Mouse (Mus musculus): ENCODE data around the gene Pgf. TPM values are rescaled to one million over a fixed set of nuclear protein-coding genes. Genes with fewer than 3 reads are reported as not detected.

The Pgf gene
- polyA plus RNA-seq, 2 experiments = 0.08 to 0.32 TPM

DNA sequence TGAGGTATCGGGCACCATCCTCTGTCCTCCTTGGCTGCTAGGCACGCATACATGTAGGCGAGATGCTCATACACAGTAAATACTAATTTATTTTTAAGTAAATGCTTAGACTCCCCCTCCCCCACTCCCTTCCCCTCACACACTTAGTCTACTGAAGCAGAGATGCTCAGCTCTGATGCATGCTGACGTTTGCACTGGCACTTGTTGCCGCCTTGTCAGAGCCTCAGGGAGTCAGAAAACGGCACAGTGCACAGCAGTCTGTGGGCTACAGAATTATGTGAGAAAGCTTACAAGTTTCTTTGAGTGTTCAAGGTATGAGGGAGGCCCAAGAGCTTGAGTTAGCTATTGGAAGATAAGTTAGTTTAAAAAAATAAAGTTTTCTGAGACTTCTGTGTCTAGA is 46.2 kb downstream of the Pgf start:
- TF ChIP-seq EP300 (IDR thresholded peaks at IDR 0.05; ENCODE audit: low read depth) (no peak), CTCF (IDR thresholded peaks at IDR 0.05; ENCODE audit: low read depth) (no peak)
- DNase-seq (ENCODE audit: low read depth in 3 of 3, low spot score in 3 of 3) = no peak
- Histone ChIP-seq H3K27ac (no peak overlapping the region), H3K27me3 (ENCODE audit: control insufficient read depth, insufficient read depth, low read length) (no peaks in the 10 kb centered on the region), H3K9ac (replicated peaks) (no peak overlapping the region), H3K4me2 (ENCODE audit: low read depth) (no peak overlapping the region), H3K36me3 (replicated peaks; ENCODE audit: control insufficient read depth, insufficient read depth, low read depth) (peaks cover 77% of the 10 kb centered on the region), H3K4me3 (ENCODE audit: insufficient read depth in 1 of 2, low read depth in 2 of 2, low read length in 2 of 2) (no peak overlapping the region), H3K9me3 (ENCODE audit: control insufficient read depth, low read length) (no peaks in the 10 kb centered on the region), H3K4me1 (replicated peaks; ENCODE audit: control insufficient read depth in 2 of 2, insufficient read depth in 2 of 2, low read length in 1 of 2) (no peaks in the 10 kb centered on the region; a peak in 1 of 4 replicates)
- no peak for ATAC-seq (ENCODE audit: insufficient read depth)
- WGBS (ENCODE audit: insufficient replicate concordance) = 79% methylated on average over 6 of the region's 6 CpGs

DNA sequence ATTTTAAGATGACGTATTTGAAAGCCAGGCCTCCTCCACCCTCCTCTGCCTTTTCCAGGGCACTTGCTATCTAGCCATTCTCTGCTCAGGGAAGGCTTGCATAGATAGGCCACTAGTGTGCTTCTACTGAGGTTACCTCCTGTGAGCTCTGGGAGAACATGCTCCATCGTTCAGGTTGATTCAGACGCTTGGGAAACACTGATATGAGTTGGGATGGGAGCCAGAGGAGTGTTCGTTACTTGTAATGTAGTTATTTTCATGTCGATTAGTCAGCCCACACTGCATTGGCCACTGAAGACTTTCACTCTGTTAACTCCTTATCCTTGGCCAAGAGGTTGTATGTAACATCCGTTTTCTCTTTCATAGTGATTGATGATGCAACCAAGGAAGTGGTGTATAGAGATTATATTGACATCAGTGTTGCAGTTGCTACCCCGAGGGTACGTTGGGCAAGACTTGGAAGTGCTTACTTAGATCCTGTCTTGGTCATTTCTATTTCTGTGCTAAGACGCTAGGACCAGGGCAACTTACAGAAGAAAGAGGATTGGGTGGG is 48.1 kb downstream of the Pgf start:
- DNase-seq (ENCODE audit: low read depth in 3 of 3, low spot score in 3 of 3) (no peak), ATAC-seq (ENCODE audit: insufficient read depth) (no peak)
- TF ChIP-seq CTCF (IDR thresholded peaks at IDR 0.05; ENCODE audit: low read depth) (no peak), EP300 (IDR thresholded peaks at IDR 0.05; ENCODE audit: low read depth) (no peak)
- H3K27me3 ChIP-seq (ENCODE audit: control insufficient read depth, insufficient read depth, low read length) = no peaks in the 10 kb centered on the region
- no peaks in the 10 kb centered on the region for H3K9me3 ChIP-seq (ENCODE audit: control insufficient read depth, low read length)
- H3K27ac ChIP-seq = no peak overlapping the region
- H3K4me2 ChIP-seq (ENCODE audit: low read depth) = no peak overlapping the region
- no peak overlapping the region for H3K4me3 ChIP-seq (ENCODE audit: insufficient read depth in 1 of 2, low read depth in 2 of 2, low read length in 2 of 2)
- peaks cover 82% of the 10 kb centered on the region for H3K36me3 ChIP-seq (replicated peaks; ENCODE audit: control insufficient read depth, insufficient read depth, low read depth)
- WGBS (ENCODE audit: insufficient replicate concordance) = 84% methylated on average over 9 of the region's 9 CpGs
- H3K4me1 ChIP-seq (replicated peaks; ENCODE audit: control insufficient read depth in 2 of 2, insufficient read depth in 2 of 2, low read length in 1 of 2) = no peaks in the 10 kb centered on the region; a peak in 1 of 4 replicates
- H3K9ac ChIP-seq (replicated peaks) = no peak overlapping the region

DNA sequence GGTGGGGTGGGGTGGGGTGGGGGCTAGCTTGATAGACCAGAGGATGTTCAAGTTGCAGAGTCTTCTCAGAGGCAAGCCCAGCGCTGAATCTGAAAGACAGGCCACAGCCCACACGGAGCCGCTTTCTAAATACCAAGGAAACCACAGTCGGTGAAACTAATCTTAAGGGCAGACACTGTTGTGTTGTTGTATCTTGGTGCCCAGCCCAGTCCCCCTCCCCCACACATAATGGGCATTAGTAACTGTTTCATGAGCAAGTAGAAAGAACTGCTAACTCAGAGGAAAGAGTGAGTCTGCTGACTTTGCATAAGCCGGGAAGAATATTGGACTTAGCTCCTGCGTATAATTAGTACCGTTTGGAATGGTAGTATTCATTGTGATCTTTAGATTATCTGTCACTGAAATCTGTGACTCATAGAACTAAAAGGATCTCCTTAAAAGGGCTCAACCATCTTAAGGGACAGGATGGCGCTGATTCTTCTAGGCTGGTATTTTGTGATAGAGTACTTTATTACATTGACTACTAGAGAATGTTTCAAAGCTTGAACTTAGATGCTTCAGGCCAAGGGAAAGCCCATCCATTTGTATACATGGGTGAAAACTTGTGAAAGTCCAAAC is 50.5 kb downstream of the Pgf start:
- DNase-seq (ENCODE audit: low read depth in 3 of 3, low spot score in 3 of 3) = no peak
- Histone ChIP-seq H3K4me3 (ENCODE audit: insufficient read depth in 1 of 2, low read depth in 2 of 2, low read length in 2 of 2) (no peak overlapping the region), H3K27ac (no peak overlapping the region), H3K9me3 (ENCODE audit: control insufficient read depth, low read length) (no peaks in the 10 kb centered on the region), H3K9ac (replicated peaks) (no peak overlapping the region), H3K4me1 (replicated peaks; ENCODE audit: control insufficient read depth in 2 of 2, insufficient read depth in 2 of 2, low read length in 1 of 2) (no peaks in the 10 kb centered on the region; a peak in 1 of 4 replicates), H3K36me3 (replicated peaks; ENCODE audit: control insufficient read depth, insufficient read depth, low read depth) (peaks cover 88% of the 10 kb centered on the region), H3K4me2 (ENCODE audit: low read depth) (no peak overlapping the region), H3K27me3 (ENCODE audit: control insufficient read depth, insufficient read depth, low read length) (no peaks in the 10 kb centered on the region)
- ATAC-seq (ENCODE audit: insufficient read depth) = no peak
- TF ChIP-seq CTCF (IDR thresholded peaks at IDR 0.05; ENCODE audit: low read depth) = no peak
- TF ChIP-seq EP300 (IDR thresholded peaks at IDR 0.05; ENCODE audit: low read depth) = no peak
- 69% methylated on average over 8 of the region's 8 CpGs for WGBS (ENCODE audit: insufficient replicate concordance)

DNA sequence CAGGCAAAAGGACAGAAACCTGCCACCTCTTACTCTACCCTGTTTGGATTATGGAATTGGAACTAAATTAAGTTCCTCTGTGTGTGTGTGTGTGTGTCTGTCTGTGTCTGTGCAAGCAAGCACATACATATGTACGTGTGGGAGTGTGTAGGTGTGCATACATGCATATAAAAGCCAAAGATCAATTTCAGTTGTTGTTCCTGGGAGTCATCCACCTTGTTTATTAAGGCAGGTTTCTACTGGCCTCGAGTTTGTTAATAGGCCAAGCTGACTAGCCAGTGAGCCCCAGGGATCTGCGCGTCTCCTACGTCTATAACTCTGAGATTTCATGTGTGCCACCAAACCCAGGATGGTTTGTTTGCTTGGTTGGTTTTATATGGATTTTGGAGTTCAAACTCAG is 52.8 kb downstream of the Pgf start:
- no peak overlapping the region for H3K9ac ChIP-seq (replicated peaks)
- ATAC-seq (ENCODE audit: insufficient read depth) = no peak
- no peaks in the 10 kb centered on the region for H3K27me3 ChIP-seq (ENCODE audit: control insufficient read depth, insufficient read depth, low read length)
- no peak overlapping the region for H3K4me3 ChIP-seq (ENCODE audit: insufficient read depth in 1 of 2, low read depth in 2 of 2, low read length in 2 of 2)
- H3K9me3 ChIP-seq (ENCODE audit: control insufficient read depth, low read length) = no peaks in the 10 kb centered on the region
- DNase-seq (ENCODE audit: low read depth in 3 of 3, low spot score in 3 of 3) = no peak
- 89% methylated on average over 5 of the region's 5 CpGs for WGBS (ENCODE audit: insufficient replicate concordance)
- peaks cover 90% of the 10 kb centered on the region for H3K36me3 ChIP-seq (replicated peaks; ENCODE audit: control insufficient read depth, insufficient read depth, low read depth)
- H3K4me1 ChIP-seq (replicated peaks; ENCODE audit: control insufficient read depth in 2 of 2, insufficient read depth in 2 of 2, low read length in 1 of 2) = no peaks in the 10 kb centered on the region; a peak in 1 of 4 replicates
- H3K27ac ChIP-seq = no peak overlapping the region
- TF ChIP-seq CTCF (IDR thresholded peaks at IDR 0.05; ENCODE audit: low read depth) (no peak), EP300 (IDR thresholded peaks at IDR 0.05; ENCODE audit: low read depth) (no peak)
- H3K4me2 ChIP-seq (ENCODE audit: low read depth) = no peak overlapping the region

DNA sequence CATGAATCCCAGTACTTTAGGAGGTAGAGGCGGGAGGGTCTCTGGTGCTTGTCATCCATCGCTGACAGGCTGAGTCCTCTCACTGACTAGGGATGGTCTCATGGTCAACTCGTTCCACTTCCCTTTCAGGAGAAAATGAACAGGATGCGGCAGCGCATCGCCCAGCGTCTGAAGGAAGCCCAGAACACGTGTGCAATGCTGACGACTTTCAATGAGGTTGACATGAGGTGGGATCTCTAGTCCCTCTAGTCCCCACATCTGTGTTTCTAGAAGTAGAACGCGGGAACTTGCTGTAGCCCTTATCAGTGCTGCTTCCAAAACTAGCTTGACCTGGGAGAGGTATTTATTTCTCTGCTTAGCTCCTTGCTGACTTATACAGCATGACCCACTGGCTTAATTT is 53.9 kb downstream of the Pgf start:
- ATAC-seq (ENCODE audit: insufficient read depth) (no peak), DNase-seq (ENCODE audit: low read depth in 3 of 3, low spot score in 3 of 3) (no peak)
- TF ChIP-seq CTCF (IDR thresholded peaks at IDR 0.05; ENCODE audit: low read depth) (no peak), EP300 (IDR thresholded peaks at IDR 0.05; ENCODE audit: low read depth) (no peak)
- H3K27ac ChIP-seq = no peak overlapping the region
- 79% methylated on average over 11 of the region's 11 CpGs for WGBS (ENCODE audit: insufficient replicate concordance)
- H3K4me2 ChIP-seq (ENCODE audit: low read depth) = no peak overlapping the region
- H3K36me3 ChIP-seq (replicated peaks; ENCODE audit: control insufficient read depth, insufficient read depth, low read depth) = peaks cover 92% of the 10 kb centered on the region
- H3K9ac ChIP-seq (replicated peaks) = no peak overlapping the region
- H3K9me3 ChIP-seq (ENCODE audit: control insufficient read depth, low read length) = no peaks in the 10 kb centered on the region
- H3K27me3 ChIP-seq (ENCODE audit: control insufficient read depth, insufficient read depth, low read length) = no peaks in the 10 kb centered on the region
- no peaks in the 10 kb centered on the region; a peak in 1 of 4 replicates for H3K4me1 ChIP-seq (replicated peaks; ENCODE audit: control insufficient read depth in 2 of 2, insufficient read depth in 2 of 2, low read length in 1 of 2)
- no peak overlapping the region for H3K4me3 ChIP-seq (ENCODE audit: insufficient read depth in 1 of 2, low read depth in 2 of 2, low read length in 2 of 2)

All from liver, embryonic 14.5 days (tissue).